Mouse (Mus musculus) left cerebral cortex, adult 8-10 months (tissue): ENCODE data around the gene Icmt. TPM values are rescaled to one million over a fixed set of nuclear protein-coding genes. Genes with fewer than 3 reads are reported as not detected.

Experiments used
- DNase-seq, 2 experiments: peaks; one replicate each; pipeline ENCODE4 v3.0.0; 2022; ENCODE audit warnings: low spot score in 2 of 2
- total RNA-seq, 4 experiments: library from RNA; stranded (reverse); gene quantifications; 2 replicates each; pipeline ENCODE4 v1.2.4; 2022

Gene Icmt
- total RNA-seq, 4 experiments from 2014 or later = 44.7 to 51.1 (median 47.3) TPM

DNA sequence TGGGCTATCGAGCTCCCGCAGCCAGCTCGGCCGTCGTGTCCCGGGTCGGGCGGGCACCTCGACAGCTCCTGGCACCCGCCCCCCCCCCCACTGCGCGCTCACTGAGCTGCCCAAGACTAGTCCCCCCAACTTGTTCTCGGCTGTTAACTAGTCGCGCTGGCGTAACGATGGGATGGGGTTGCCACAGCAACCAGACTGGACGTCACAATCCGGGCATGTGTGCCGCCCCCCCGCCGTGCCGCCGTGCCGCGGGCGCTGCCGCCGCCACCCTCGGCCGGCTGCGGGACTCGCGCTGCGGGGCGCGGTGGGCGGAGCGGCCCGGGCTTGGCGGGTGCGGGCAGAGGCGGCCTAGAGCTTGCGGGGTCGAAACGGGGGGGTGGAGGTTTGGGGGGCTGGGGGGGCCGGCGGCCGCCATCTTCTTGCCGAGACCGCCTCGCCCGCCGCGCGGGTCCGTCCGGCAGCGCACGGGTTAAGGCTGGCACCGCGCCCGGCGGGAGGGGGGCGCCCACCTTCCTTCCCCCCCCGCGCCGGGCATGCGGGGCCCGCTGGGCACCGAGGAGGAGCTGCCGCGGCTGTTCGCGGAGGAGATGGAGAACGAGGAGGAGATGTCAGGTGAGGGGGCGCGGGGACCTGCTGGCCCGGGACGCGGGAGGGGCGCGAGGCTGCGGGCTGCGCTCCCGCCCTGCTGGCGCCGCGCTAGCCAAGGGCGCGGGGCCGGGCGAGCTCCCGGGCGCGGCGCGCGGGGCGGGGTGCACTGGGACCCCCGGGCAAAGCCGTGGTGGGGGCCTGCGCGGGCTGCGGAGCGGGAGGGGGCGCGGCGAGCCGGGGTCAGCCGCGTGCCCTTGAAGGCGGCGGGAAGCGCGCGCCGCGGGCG is 41.6 kb downstream of the Icmt start, which contains the start of gene Chd5:
Chd5 (plus strand) TSS at position 233 of the 874 bp plus-strand sequence.
- peak in 1 of 2 experiments; percentile 69 for DNase-seq

DNA sequence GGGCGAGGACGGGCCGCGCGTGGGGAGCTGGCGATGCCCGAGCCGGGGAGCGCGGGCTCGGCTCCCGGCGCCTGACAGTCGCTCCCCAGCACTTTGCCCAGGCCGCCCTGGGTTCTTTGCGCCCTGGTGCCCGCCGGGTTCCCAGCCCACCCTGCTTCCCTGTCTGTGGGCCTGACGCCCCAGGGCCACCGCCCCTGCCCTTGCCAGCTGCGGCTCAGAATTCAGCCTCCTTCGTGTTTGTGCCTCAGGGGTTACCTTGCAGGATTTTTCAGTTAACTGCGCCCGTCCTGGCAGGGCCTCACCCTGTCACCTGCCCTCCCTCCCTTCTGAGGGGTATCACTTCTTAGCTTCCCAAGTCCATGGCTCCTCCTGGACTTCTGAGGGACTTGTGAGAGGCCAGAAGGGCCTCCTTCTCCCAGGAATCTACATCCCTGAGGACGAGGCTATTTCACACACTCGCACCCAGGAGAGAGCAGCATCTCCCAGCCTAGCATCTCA is 42.3 kb downstream of the Icmt start:
- no peak for DNase-seq

DNA sequence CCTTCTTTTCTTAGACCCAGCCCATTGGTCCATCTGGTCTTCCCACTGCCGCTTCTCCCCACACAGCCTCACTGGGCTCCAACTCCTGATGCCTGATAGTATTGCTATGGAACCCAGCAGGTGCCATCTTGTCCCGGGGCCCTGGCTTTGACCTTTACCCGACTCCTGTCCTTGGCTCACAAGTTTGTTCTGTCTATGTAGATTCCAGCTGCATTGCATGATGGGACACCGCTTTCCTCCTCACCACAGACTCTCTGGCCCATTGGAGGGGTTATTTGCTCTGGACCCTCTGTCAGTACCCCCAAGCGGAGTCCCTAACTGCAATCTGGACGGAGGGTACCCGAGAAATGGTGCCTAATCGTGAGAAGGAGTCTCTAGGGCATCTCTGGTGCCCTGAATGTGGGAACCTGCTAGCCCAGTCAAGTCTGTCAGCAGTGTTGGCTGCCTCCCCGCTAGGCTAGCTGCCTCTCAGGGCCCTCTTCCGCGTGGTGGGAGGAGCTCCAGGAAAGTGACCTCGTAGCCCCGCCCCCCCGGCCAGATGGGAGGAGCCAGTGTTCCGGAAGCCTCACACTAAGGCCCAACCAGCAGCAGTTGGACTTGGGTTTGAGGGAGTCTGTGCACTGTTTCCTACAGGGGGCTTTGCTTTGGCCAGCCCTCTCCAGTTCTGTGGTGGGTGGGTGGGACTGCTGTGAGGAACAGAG is 43.7 kb downstream of the Icmt start:
- no peak for DNase-seq

DNA sequence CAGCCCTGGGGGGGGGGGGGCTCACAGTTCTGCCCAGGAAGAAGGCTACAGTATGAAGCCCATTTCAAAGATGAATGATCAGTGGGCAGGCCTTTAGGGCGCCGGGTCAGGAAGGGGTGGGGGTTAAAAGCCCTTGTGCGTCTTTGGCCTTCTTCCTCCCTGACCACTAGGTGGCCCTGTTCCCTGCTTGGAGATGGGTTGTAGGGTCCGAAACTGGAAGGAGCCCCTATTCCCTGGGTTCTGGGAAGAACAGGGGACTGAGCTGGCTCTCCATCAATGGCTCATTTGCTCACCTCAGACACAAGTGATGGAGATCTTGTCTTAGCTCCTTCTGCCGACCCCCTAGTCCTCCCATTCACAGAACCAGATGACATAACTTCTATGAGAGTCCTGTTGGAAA is 46.3 kb downstream of the Icmt start:
- DNase-seq = no peak

DNA sequence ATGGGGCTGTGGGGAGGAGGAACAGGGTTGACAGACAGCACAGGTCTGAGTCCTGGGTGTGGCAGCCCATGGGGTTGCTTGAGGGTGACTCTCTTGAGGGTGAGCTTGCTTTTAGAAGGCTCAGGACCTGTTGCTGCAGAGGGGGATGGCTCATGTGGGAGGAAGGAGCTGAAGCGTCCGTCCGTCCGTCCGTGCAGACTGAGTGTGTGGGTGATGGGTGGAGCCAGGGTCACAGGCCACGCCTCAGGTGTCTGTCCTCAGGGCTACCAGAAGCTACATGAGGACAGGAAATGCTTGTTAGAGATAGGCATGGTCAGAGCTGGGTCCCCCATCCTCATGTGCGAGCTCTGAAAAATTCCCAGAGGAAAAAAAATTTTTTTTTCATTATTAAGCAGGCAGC is 47.6 kb downstream of the Icmt start:
- no peak for DNase-seq

DNA sequence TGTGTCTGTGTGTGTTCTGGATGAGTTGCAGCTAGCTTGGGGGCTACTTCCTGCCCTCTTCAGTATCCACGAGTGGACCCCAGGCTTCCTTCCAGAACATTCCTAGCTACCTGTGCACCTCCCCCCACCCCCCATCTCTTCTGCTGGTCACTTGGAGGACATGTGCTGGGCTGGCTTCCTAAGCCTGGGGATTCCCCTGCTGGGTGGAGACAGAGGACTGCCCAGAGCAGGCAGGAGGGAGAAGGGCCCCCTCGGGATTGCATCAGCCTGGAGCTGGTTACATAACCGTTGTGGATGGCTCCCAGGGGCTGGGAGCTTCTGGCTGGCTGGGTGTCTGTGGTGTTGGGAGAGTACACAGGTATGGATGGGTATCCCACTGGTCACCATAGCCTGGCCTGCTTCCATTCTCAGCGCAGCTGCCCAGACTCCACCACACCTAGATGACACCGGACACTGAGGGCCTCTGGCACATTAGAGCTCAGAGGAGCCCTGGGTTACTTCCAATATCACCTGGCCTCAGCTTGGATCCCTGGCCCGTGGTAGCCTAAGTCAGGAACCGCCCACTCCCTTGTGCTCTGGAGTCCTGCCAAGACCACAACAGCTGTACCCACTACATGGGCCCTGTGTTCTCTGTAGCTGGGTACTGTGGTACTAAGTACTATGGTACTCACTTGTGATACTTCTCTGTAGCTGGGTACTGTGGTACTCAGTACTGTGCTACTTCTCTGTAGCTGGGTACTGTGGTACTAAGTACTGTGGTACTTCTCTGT is 48.3 kb downstream of the Icmt start:
- peak in 1 of 2 experiments; percentile 73 for DNase-seq

DNA sequence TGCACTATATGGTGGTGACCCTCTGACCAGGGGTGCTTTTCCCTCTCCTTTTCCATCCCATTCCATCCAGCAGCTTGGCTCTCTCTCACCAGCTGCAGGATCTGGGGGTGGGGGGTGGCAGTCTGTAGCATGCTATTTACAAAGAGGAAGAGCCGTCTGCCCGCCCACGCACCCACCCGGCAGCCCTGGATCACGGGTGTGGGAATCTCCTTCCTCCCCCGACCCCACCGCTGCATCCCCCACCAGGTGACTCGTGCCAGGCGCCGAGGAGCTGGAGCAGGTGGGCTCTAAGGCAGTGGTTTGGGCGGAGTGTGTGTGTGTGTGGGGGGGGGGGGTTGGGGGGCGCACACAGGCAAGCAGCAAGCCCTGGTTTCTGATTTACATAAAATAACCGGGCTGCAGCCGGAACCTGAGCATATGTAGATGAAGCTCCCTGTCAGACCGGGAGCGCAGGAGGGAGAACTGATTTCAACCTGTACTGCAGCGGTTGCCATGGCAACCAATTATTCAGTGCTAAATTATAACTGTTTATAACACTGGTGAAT is 52.9 kb downstream of the Icmt start:
- DNase-seq = peak in 1 of 2 experiments; percentile 89

DNA sequence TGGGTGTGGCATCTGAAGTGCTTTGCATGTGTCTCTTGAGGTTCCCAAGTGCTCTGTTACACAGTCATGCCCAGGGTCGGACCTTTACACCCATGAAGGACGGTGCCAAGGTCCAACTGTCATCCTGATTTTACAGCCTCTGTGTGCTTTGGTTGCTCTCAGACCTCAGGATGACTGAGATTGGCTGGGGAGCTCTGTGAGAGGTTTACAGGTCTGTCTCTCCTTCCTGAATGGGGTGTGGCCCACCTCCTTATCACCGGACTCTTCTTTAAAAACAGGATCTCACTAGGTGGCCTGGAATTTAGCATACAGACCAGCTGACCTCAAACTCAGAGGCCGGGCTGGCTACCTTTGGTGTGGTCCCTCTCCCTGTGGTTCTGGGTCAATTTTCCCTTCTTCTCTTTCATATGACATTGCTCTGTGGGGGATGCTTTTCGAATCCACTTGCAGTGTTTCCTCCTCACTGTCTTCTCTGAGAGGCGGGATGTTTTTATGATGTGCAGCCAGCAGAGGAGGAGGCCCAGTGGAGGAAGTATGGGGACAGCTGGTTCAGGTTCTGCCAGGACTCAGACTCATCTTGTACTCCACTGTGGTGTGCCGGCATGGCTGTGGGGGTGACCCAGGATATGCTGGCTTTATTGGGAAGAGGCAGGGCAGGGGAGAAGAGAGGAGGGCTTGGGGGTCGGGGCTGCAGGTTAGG is 53.8 kb downstream of the Icmt start:
- DNase-seq = peak in 1 of 2 experiments; percentile 60

DNA sequence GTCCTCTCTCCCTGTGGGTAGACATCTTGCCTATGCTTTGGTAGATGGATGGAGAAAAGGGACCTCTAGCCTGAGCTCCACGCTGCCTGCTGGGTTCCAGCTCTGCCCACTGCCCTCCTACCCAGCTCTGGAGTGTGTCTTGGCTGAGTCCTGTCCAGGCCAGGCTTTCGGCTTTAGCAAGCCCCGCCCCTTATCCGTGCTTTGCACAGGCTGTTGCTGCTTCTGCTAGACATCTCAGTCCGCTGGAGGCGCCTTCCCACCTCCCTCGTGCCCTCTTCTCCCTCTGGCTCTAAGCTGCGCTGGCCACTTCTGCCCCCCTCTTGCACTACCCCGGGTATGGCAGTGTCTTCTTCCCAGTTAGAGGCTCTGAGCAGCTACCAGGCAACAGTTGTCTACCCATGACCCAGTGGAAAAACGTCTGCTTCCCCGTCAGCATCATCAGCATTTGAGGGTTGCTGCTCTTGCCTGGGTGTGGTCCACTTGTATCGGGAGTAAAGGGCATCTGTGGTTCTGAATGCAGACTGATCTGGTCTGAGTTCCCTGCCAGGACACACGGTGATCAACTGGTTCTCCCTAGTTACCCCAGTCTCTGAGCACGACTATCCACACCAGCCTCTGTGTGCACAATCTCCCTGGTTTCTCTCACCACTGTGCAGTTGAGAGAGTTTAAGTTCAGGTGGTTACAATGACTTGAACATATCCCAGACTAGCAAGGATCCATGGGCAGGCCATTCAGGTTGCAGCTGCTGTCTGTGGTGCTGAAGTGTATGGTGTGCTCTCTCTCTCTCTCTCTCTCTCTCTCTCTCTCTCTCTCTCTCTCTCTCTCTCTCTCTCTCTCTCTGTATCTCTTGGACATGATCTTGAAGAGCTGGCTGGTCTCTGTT is 54.6 kb downstream of the Icmt start:
- DNase-seq = peak in 1 of 2 experiments; percentile 61

DNA sequence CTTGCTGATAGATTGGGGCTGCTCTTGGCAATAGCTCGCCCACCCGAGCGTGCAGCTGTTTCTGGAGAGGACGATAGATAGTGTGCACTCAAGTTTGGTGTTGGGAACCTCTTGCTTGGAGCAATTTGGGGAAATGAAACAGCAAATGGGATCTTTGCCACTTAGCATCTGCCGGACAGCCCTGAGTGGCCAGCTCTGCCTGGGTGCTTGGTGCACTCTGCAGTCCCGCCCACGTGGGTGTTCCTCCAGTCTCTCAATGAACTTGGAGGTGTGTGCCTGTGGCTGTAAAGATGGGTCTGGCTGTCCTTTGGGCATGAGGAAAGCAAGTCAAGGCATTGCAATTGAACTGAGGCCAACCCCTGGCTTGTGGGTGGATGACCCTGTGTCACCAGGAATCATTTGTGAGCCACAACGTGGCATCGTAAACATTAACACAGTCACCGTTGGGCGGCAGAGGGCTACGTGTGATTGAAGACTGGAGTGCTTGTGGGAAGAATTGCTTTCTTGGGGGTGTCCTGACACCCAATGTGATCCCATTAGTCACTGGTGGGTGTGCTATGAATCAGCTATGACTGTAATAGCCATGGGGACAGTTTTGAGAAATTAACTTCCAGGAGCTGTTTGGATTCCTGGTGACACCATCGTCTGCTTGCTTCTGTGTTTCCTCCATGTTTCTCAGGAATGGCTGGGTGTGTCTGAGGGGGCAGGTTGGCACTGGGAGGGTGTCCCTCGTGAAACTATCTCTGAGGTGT is 57.0 kb downstream of the Icmt start:
- DNase-seq = no peak

DNA sequence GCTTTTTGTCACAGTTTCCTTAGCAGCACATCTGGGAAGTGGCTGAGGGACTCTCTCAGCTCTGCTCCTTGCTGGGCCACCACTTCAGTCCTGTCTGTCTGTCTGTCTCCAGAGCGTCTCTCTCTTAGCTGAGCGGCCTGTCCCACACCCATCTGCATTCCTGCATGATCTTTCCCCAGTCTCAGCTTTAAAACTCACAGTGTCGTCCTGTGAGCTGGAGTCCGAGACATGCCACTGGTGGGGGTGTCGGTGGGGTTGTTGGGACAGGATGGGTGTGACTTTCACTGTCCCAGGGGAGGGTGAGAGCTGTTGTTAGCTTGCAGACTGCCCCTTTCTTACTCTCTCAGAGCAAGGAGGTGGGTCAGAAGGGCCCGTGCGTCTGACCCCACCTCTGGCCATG is 58.6 kb downstream of the Icmt start:
- no peak for DNase-seq

Other genes starting within 250 kb of the Icmt start
- 10 to 100 TPM; 72.6 to 90.6 (median 82.4) TPM for gene Plekhg5, start 224.7 kb upstream of the Icmt start, total RNA-seq
- gene Tnfrsf25, start 181.3 kb upstream of the Icmt start, total RNA-seq = 1 to 10 TPM; 4.3 to 9.8 (median 6.3) TPM
- gene Espn, start 144.9 kb upstream of the Icmt start, total RNA-seq = 1 to 10 TPM; 2.1 to 3.2 (median 2.6) TPM
- not detected for gene Hes2, start 138.4 kb upstream of the Icmt start, total RNA-seq
- gene Acot7, start 119.1 kb upstream of the Icmt start, total RNA-seq = 100 to 1,000 TPM; 281 to 320 (median 303) TPM
- 10 to 100 TPM; 27.5 to 40.2 (median 31.6) TPM for gene Gpr153, start 23.0 kb upstream of the Icmt start, total RNA-seq
- gene Hes3, start 5.6 kb upstream of the Icmt start, total RNA-seq = under 1 TPM; 0.21 to 0.44 (median 0.30) TPM
- 10 to 100 TPM; 15.5 to 24.1 (median 19.5) TPM for gene Rnf207, start 21.8 kb downstream of the Icmt start, total RNA-seq
- gene Rpl22, start 28.5 kb downstream of the Icmt start, total RNA-seq = 100 to 1,000 TPM; 153 to 206 (median 187) TPM
- gene Chd5, start 41.4 kb downstream of the Icmt start, total RNA-seq = 100 to 1,000 TPM; 152 to 165 (median 162) TPM
- gene Nphp4, start 179.5 kb downstream of the Icmt start, total RNA-seq = 10 to 100 TPM; 19.9 to 25.5 (median 22.3) TPM
- gene Kcnab2, start 180.6 kb downstream of the Icmt start, total RNA-seq = 100 to 1,000 TPM; 396 to 420 (median 413) TPM